Mouse (Mus musculus) kidney, postnatal 0 days (tissue): Measurements from ENCODE around the gene Prss36. TPM values are rescaled to one million over a fixed set of nuclear protein-coding genes. Genes with fewer than 3 reads are reported as not detected.

ENCODE experiments used
- ATAC-seq: fragments of 200-750 bp; cut with Nextera tagmentation; replicated peaks from 2 replicates; pipeline ENCODE4 v1.8.0; 2017; ENCODE audit warnings: low read depth, moderate number of reproducible peaks, moderate TSS enrichment, moderate library complexity; ENCODE audit not compliant: low FRiP score
- DNase-seq: peaks from one replicate; pipeline ENCODE4 v3.0.0-alpha.2; 2016; ENCODE audit warnings: low spot score
- H3K27ac ChIP-seq: fragments of 300-500 bp; sonication (generic); 2 replicates; pipeline ENCODE4 v1.5.1; 2014; ENCODE audit warnings: mild to moderate bottlenecking
- H3K27me3 ChIP-seq: fragments of 300-500 bp; sonication (generic); 2 replicates; pipeline ENCODE4 v1.6.1; 2014; ENCODE audit warnings: low read length, mixed read lengths; ENCODE audit not compliant: insufficient read depth
- H3K36me3 ChIP-seq: fragments of 300-500 bp; sonication (generic); 2 replicates; pipeline ENCODE4 v1.6.1; 2014; ENCODE audit warnings: low read length, mixed read lengths; ENCODE audit not compliant: insufficient read depth
- H3K4me1 ChIP-seq: fragments of 300-500 bp; sonication (generic); replicated peaks from 2 replicates; pipeline ENCODE4 v1.6.1; 2014; ENCODE audit warnings: antibody characterized with exemption, low read length, mixed read lengths; ENCODE audit not compliant: insufficient read depth
- H3K4me2 ChIP-seq: fragments of 300-500 bp; sonication (generic); 2 replicates; pipeline ENCODE4 v1.6.1; 2014; ENCODE audit warnings: mild to moderate bottlenecking, low read length, moderate library complexity, mixed read lengths
- H3K4me3 ChIP-seq: fragments of 300-500 bp; sonication (generic); replicated peaks from 2 replicates; pipeline ENCODE4 v1.5.1; 2014; ENCODE audit warnings: low read depth, low read length
- H3K9ac ChIP-seq: fragments of 300-500 bp; sonication (generic); 2 replicates; pipeline ENCODE4 v1.6.1; 2014; ENCODE audit warnings: low read depth, low read length
- H3K9me3 ChIP-seq: fragments of 300-500 bp; sonication (generic); replicated peaks from 2 replicates; pipeline ENCODE4 v1.6.1; 2016; ENCODE audit warnings: low read length, inconsistent platforms, mixed read lengths
- CTCF ChIP-seq: IDR thresholded peaks from 2 replicates; pipeline ENCODE4 v1.5.1; 2016; ENCODE audit warnings: antibody characterized with exemption, low read depth, mild to moderate bottlenecking, moderate library complexity
- WGBS: fragments of 180-500 bp; shearing (Covaris S2); extraction: QIAGEN DNeasy Blood & Tissue Kit; methylation state at CpG from one replicate; pipeline ENCODE4 v1.1.7; 2014; 5-methylcytosine and 5-hydroxymethylcytosine counted together
- polyA plus RNA-seq: library from polyadenylated mRNA; unstranded; fragments of >200 nt; fragmentation: Nextera tagmentation; extraction: Ambion mirVana; gene quantifications from 2 replicates; pipeline ENCODE4 v1.2.1, GENCODE M21; 2015

Prss36 gene
- polyA plus RNA-seq, 1 experiment from 2014 or later: 13.0 TPM

DNA sequence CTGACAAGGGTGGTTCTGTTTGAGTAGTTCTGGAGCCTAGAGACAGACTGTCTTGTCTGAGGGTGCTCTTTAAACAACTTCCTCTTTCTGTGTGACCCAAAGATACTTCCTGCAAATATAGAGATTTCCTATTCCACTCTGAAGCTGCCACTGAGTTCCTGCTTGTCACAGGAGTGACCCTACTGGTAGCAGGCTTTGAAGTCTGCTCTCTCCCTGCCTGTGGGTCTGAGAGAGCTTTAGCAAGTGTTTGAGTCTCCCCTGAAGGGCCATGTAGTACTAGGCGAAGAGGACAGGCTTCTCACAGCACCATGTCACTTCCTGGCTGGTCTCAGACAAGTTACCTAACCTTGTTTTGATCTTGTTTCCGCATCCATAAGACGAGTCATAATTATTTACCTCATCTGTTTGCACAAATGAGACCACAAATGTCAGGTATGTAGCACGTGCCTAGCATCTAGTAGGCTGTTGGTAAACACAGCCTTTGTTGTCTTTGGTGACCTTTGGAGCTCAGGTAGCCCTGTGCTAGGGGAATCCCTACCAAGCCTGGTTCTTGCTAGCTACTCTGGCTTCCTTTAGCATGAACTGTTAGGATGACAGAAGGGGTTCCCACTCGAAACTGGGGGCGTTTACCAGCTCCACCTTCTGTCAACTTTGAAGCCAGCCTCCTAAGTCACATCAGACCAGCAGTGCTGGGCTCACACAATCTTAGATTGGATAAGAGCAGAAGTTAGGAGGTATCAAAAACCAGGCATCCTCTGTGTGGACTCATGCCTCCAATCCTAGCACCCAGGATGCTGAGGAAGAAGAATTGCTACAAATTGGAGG lies 23.9 kb downstream of the Prss36 start:
- H3K4me3 ChIP-seq: no peak overlapping the region
- ATAC-seq (no peak), DNase-seq (no peak)
- peak overlapping the region; percentile 44 for H3K27ac ChIP-seq
- no peaks in the 10 kb centered on the region for H3K27me3 ChIP-seq
- H3K9ac ChIP-seq: no peak overlapping the region
- no peaks in the 10 kb centered on the region for H3K9me3 ChIP-seq
- no peak for TF ChIP-seq CTCF
- no peak overlapping the region for H3K4me2 ChIP-seq
- H3K36me3 ChIP-seq: peaks cover 22% of the 10 kb centered on the region
- WGBS: 70% methylated on average over 6 of the region's 6 CpGs
- H3K4me1 ChIP-seq: peaks cover 17% of the 10 kb centered on the region

DNA sequence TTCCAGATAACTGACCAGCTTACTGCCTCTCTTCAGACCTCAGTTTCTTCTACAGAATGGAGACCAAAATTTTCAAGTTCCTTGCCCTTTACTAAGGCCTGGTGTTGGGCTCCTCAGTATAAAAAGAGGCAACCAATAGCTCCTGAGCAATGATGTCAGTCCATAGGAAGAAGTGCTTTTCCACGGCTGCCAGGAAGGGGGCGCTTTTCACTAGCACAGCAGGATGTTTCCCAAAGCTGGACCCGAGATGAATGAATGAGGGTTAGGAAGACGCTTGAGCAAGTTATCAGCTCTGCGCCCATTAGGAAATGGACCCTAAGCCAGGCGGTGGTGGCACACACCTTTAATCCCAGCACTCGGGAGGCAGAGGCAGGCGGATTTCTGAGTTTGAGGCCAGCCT lies 25.0 kb downstream of the Prss36 start:
- Histone ChIP-seq H3K36me3 (peaks cover 24% of the 10 kb centered on the region), H3K27me3 (no peaks in the 10 kb centered on the region), H3K9ac (no peak overlapping the region), H3K4me2 (no peak overlapping the region), H3K9me3 (no peaks in the 10 kb centered on the region), H3K4me3 (no peak overlapping the region), H3K4me1 (peaks cover 8% of the 10 kb centered on the region; the same call in 1 of the 2 replicates), H3K27ac (no peak overlapping the region)
- DNase-seq (peak; percentile 49), ATAC-seq (no peak)
- TF ChIP-seq CTCF: peak; percentile 67
- 67% methylated on average over 8 of the region's 8 CpGs for WGBS

GRCm38 (mm10) chr7:127919290-127919689 lies 27.2 kb downstream of the Prss36 start:
- no peak overlapping the region for H3K4me3 ChIP-seq
- peaks cover 16% of the 10 kb centered on the region; the same call in 1 of the 2 replicates for H3K36me3 ChIP-seq
- H3K9ac ChIP-seq: no peak overlapping the region
- 0 out of 2 replicates have a peak, but pooled peaks cover under 1% of the 10 kb centered on the region for H3K4me1 ChIP-seq
- no peak overlapping the region for H3K27ac ChIP-seq
- H3K9me3 ChIP-seq: no peaks in the 10 kb centered on the region
- DNase-seq (peak; percentile 63), ATAC-seq (no peak)
- 77% methylated on average over 7 of the region's 7 CpGs for WGBS
- H3K4me2 ChIP-seq: no peak overlapping the region
- no peaks in the 10 kb centered on the region for H3K27me3 ChIP-seq
- TF ChIP-seq CTCF: peak; percentile 58

GRCm38 (mm10) chr7:127918203-127918602 lies 28.3 kb downstream of the Prss36 start:
- no peak for DNase-seq

GRCm38 (mm10) chr7:127915293-127915692 lies 31.2 kb downstream of the Prss36 start:
- no peak overlapping the region for H3K4me3 ChIP-seq
- DNase-seq: no peak
- no peak for ATAC-seq
- H3K27ac ChIP-seq: no peak overlapping the region
- no peaks in the 10 kb centered on the region for H3K27me3 ChIP-seq
- H3K9ac ChIP-seq: no peak overlapping the region
- no peak overlapping the region for H3K4me2 ChIP-seq
- H3K9me3 ChIP-seq: no peaks in the 10 kb centered on the region
- WGBS: 91% methylated on average over 12 of the region's 12 CpGs
- peaks cover 7% of the 10 kb centered on the region; the same call in 1 of the 2 replicates for H3K36me3 ChIP-seq
- TF ChIP-seq CTCF: no peak
- H3K4me1 ChIP-seq: 0 out of 2 replicates have a peak, but pooled peaks cover 6% of the 10 kb centered on the region

More at GRCm38 (mm10) chr7:127918203-127918602, 28.3 kb downstream of the Prss36 start:
- Histone ChIP-seq H3K9me3 (no peaks in the 10 kb centered on the region), H3K4me3 (no peak overlapping the region), H3K9ac (no peak overlapping the region), H3K4me1 (0 out of 2 replicates have a peak, but pooled peaks cover 2% of the 10 kb centered on the region), H3K27ac (no peak overlapping the region), H3K36me3 (peaks cover 8% of the 10 kb centered on the region; the same call in 1 of the 2 replicates), H3K4me2 (no peak overlapping the region), H3K27me3 (no peaks in the 10 kb centered on the region)
- no peak for ATAC-seq
- 56% methylated on average over 3 of the region's 3 CpGs for WGBS
- TF ChIP-seq CTCF: peak; percentile 72

DNA sequence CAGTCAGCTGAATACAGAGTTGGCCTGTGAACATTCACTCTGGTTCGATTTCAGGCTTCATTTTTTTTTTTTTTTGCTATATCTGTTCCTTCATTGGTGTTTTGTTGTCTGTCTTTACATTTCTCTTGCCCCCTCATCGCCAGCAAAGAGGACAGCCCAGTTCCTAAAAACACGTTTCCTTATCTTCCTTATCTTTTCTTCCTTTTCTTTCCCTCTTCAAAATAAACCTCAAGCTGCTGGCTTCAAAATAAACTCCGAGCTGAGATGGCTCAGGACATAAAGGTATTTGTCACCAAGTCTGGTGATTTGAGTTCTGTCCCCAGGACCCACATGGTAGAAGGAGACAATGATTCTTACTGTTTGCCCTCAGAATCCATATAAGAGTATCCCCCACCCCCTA lies 33.6 kb downstream of the Prss36 start:
- Histone ChIP-seq H3K4me1 (0 out of 2 replicates have a peak, but pooled peaks cover 6% of the 10 kb centered on the region), H3K27ac (peak overlapping the region; percentile 84; the same call in 1 of the 2 replicates), H3K4me2 (peak overlapping the region; percentile 66), H3K27me3 (no peaks in the 10 kb centered on the region), H3K9ac (peak overlapping the region; percentile 67), H3K4me3 (peak overlapping the region; percentile 78), H3K9me3 (no peaks in the 10 kb centered on the region), H3K36me3 (peaks cover 15% of the 10 kb centered on the region)
- TF ChIP-seq CTCF: no peak
- DNase-seq (no peak), ATAC-seq (no peak)
- WGBS: 27% methylated on average over 4 of the region's 4 CpGs
